In the genomic region with DNA sequence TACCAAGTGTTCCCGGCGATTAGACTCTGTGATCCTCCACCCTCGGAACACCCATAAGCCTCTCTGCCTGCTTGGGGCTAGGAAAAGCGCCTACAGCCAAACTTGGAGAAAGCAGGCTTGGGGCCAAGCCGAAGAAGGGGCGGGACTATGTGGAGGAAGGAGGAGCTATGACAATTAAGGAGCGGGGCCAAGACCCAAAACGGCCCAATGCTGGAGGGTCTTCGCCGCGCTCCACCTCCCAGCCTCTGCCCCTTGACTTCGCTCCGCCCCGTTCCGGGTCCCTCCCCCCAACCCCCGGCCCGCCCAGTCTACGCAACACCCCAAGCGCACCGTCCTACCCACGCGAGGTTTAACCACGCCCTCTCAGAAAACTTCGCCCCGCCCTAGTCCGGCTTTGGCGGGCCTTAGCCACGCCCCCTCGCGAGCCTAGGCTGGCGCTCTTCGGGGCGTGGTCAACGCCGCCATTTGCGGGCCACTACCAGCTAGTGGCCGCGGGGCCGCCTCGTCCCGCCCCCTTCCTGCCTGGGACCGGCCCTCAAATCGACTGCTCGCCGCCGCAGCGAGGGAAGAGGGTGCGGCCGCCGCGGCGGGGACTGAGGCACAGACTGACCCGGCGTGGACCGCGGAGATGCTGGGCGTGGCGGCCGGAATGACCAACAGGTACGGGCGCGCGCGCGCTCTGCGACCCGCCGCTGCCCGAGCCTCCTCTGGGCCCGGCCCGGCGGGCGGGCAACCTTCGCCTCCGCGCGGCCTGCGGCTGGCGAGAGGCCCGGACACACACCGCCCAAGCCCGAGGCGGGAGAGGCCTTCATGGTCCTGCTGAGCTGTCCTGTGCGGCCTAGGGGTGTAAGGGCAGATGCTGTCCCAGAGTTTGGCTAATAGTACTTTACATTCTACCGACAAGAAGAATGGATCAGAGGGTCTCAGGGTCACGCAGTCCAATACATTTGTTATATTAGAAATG, we compare ENCODE assay signal across 8 mouse cellular contexts. TPM values are rescaled to one million over a fixed set of nuclear protein-coding genes. Genes with fewer than 3 reads are reported as not detected.
A peak's percentile ranks its signal among the peaks of the same experiment; 100 is the strongest.
DNase-seq lines count a peak whose midpoint lies in the region; ATAC-seq and TF ChIP-seq lines count a peak whose summit lies in the region.

A gene (plus strand): TSS at position 439 of the 964 bp plus-strand sequence.

- no peaks in the 10 kb centered on the region for H3K36me3 ChIP-seq in hindbrain, postnatal 0 days (ENCODE audit: insufficient read depth, low read length)

- no peaks in the 10 kb centered on the region for H3K9me3 ChIP-seq in hindbrain, postnatal 0 days (ENCODE audit: low read length)

- peak within 1 kb of the TSS; percentile 86 for H3K9ac ChIP-seq in hindbrain, postnatal 0 days (replicated peaks; ENCODE audit: low read length)

- H3K27ac ChIP-seq in gastrocnemius, adult 2 months, result peak within 1 kb of the TSS; percentile 90
- H3K27ac ChIP-seq in hindbrain, postnatal 0 days, result peak within 1 kb of the TSS; percentile 89
- H3K27ac ChIP-seq in left cerebral cortex, adult 2 months, result peak within 1 kb of the TSS; percentile 72

- peaks cover 15% of the 10 kb centered on the region for H3K4me1 ChIP-seq in hindbrain, postnatal 0 days (ENCODE audit: insufficient read depth, low read length)

- peak within 1 kb of the TSS; percentile 66 for H3K4me2 ChIP-seq in hindbrain, postnatal 0 days (ENCODE audit: low read depth, low read length)

- intact Hi-C loops in gastrocnemius, adult 2 months (cut with DNase I), result no loop called here
- intact Hi-C loops in left cerebral cortex, adult 2 months (cut with DNase I), result no loop called here

- H3K27me3 ChIP-seq in hindbrain, postnatal 0 days (ENCODE audit: insufficient read depth, low read length), result no peaks in the 10 kb centered on the region

- H3K4me3 ChIP-seq in gastrocnemius, adult 2 months, result peak within 1 kb of the TSS; percentile 85
- H3K4me3 ChIP-seq in hindbrain, postnatal 0 days (ENCODE audit: low read length), result peak within 1 kb of the TSS; percentile 89
- H3K4me3 ChIP-seq in left cerebral cortex, adult 2 months, result peak within 1 kb of the TSS; percentile 94

- no peak for TF ChIP-seq CTCF in gastrocnemius, adult 2 months (IDR thresholded peaks at IDR 0.05)
- TF ChIP-seq CTCF in hindbrain, postnatal 0 days (IDR thresholded peaks at IDR 0.05; ENCODE audit: low read depth), result no peak
- TF ChIP-seq CTCF in left cerebral cortex, adult 2 months (IDR thresholded peaks at IDR 0.05), result no peak; the same call in none of the 2 replicates

- under 1% methylated on average over 74 of the region's 86 CpGs for WGBS in hindbrain, postnatal 0 days

- peak; percentile 99 for DNase-seq in ZHBTc4 (ENCODE audit: low read depth, low spot score)
- peak; percentile 99 for DNase-seq in gastrocnemius, adult 2 months
- peak; percentile 99 for DNase-seq in hindbrain, postnatal 0 days (ENCODE audit: low spot score)
- peak; percentile 96 for DNase-seq in left cerebral cortex, adult 2 months (ENCODE audit: extremely low spot score in 1 of 2, low spot score in 2 of 2)
- DNase-seq in right cerebral cortex, adult 2 months (ENCODE audit: low spot score in 2 of 2), result peak; percentile 93 to 94
- peak; percentile 99 for DNase-seq in urinary bladder, postnatal 14 days (ENCODE audit: low spot score)

- peak; percentile 88 for ATAC-seq in common myeloid progenitor, adult 5-6 weeks (replicated peaks; ENCODE audit: low read depth, poor library complexity, severe bottlenecking)
- ATAC-seq in hindbrain, postnatal 0 days, result peak; percentile 98
- ATAC-seq in megakaryocyte, adult 5-6 weeks (ENCODE audit: poor library complexity, severe bottlenecking), result peak; percentile 92

RNA-seq across cellular contexts. Expression of the gene that starts here (rescaled TPM):
- total RNA-seq in common myeloid progenitor, adult 5-6 weeks (2017), result 75.5 and 112 TPM in 2 replicates
- total RNA-seq in gastrocnemius, adult 2 months (2021), result 10 to 100 TPM; 36.1 to 54.7 TPM
- total RNA-seq in hindbrain, postnatal 0 days (2014; rRNA removed), result 31.6 and 38.5 TPM in 2 replicates
- 55.7 and 58.7 TPM in 2 replicates for polyA plus RNA-seq in hindbrain, postnatal 0 days (2015; fragmentation: Nextera tagmentation; extraction: Ambion mirVana)
- total RNA-seq in left cerebral cortex, adult 2 months (2021), result 10 to 100 TPM; 22.4 to 22.8 TPM
- total RNA-seq in megakaryocyte, adult 5-6 weeks (2015), result 239 and 260 TPM in 2 replicates
- 171 and 182 TPM in 2 replicates for total RNA-seq in megakaryocyte, adult 5-6 weeks (2017)

Comparison
In these comparisons a context has a peak if more than half of its experiments do, and no peak if none do; other contexts are left out.
1. Peak in every context shown above with its lines: DNase-seq, ATAC-seq, H3K4me3 ChIP-seq and H3K27ac ChIP-seq.